Comparison of ENCODE assay signal across 10 mouse cellular contexts in genomic region chr5:77074914-77075313, GRCm38 (mm10). TPM values are rescaled to one million over a fixed set of nuclear protein-coding genes. Genes with fewer than 3 reads are reported as not detected.
DNase-seq lines count a peak whose midpoint lies in the region; ATAC-seq lines count a peak whose summit lies in the region.
"Had no signal": no experiment of that assay in that cellular context is flagged by ENCODE, and none has a peak within 500 bp of the region (broad histone marks: within the 10 kb centered on the region; RNA-seq: fewer than 3 reads in every experiment).

No protein-coding gene starts in this region.

- intact Hi-C loops in left cerebral cortex, postnatal 25 days (cut with DNase I) = no loop called here

- no peak for ATAC-seq in megakaryocyte progenitor cell, adult 5-6 weeks (replicated peaks; ENCODE audit: poor library complexity)
- ATAC-seq: forebrain, embryonic 15.5 days had no signal

- DNase-seq in ovary, postnatal 36 days (ENCODE audit: low spot score) = peak; percentile 38
- DNase-seq in ovary, postnatal 14 days (ENCODE audit: low spot score) = no peak
- peak; percentile 62 to 75 for DNase-seq in frontal cortex, postnatal 36 days (ENCODE audit: low spot score in 2 of 2)
- peak; percentile 48 to 87 for DNase-seq in left cerebral cortex, postnatal 25 days (ENCODE audit: low spot score in 2 of 2)
- peak; percentile 63 for DNase-seq in testis, postnatal 10 days (ENCODE audit: low spot score)
- DNase-seq in thymus, postnatal 25 days = no peak
- DNase-seq in thymus, postnatal 0 days (ENCODE audit: low spot score) = no peak

RNA-seq across cellular contexts. Expression of gene Hopx, which starts 40.0 kb away (rescaled TPM):
- total RNA-seq in left cerebral cortex, postnatal 25 days (2021) = 10 to 100 TPM; 21.1 to 25.5 TPM
- 0.59 and 0.77 TPM in 2 replicates for polyA plus RNA-seq in thymus, postnatal 0 days (2015; fragmentation: Nextera tagmentation; extraction: Ambion mirVana)
- total RNA-seq in megakaryocyte progenitor cell, adult 5-6 weeks (2015) = 5.5 TPM in 2 replicates
- 1.5 and 3.2 TPM in 2 replicates for total RNA-seq in megakaryocyte progenitor cell, adult 5-6 weeks (2017)

RNA-seq across cellular contexts. Expression of gene Thegl, which starts 59.1 kb away (rescaled TPM):
- under 1 TPM in 1 of 2 experiments, not detected in 1; 0.69 TPM for total RNA-seq in left cerebral cortex, postnatal 25 days (2021)
- 0.10 TPM in 1 of 2 replicates, not detected in the other for polyA plus RNA-seq in thymus, postnatal 0 days (2015; fragmentation: Nextera tagmentation; extraction: Ambion mirVana)
- not detected in 2 replicates for total RNA-seq in megakaryocyte progenitor cell, adult 5-6 weeks (2015)
- not detected in 2 replicates for total RNA-seq in megakaryocyte progenitor cell, adult 5-6 weeks (2017)
- total RNA-seq: liver, adult 2 months had no signal
- polyA plus RNA-seq: liver, adult 2 months had no signal

Comparison
In these comparisons a context has a peak if more than half of its experiments do, and no peak if none do; other contexts are left out.
1. DNase-seq: peak in ovary, postnatal 36 days (single experiment), frontal cortex, postnatal 36 days (2 of 2), left cerebral cortex, postnatal 25 days (2 of 2) and testis, postnatal 10 days (single experiment); none in ovary, postnatal 14 days (single experiment), thymus, postnatal 25 days (single experiment) and thymus, postnatal 0 days (single experiment).